Mouse (Mus musculus): Measurements from ENCODE around the gene Cpne1. TPM values are rescaled to one million over a fixed set of nuclear protein-coding genes. Genes with fewer than 3 reads are reported as not detected.

Cpne1 gene
- 35.0 TPM for polyA plus RNA-seq (2014; fragmentation: Illumina TruSeq; extraction: RNeasy Lipid Tissue Mini Kit (QIAGEN cat#74804); ENCODE audit: low replicate concordance)

DNA sequence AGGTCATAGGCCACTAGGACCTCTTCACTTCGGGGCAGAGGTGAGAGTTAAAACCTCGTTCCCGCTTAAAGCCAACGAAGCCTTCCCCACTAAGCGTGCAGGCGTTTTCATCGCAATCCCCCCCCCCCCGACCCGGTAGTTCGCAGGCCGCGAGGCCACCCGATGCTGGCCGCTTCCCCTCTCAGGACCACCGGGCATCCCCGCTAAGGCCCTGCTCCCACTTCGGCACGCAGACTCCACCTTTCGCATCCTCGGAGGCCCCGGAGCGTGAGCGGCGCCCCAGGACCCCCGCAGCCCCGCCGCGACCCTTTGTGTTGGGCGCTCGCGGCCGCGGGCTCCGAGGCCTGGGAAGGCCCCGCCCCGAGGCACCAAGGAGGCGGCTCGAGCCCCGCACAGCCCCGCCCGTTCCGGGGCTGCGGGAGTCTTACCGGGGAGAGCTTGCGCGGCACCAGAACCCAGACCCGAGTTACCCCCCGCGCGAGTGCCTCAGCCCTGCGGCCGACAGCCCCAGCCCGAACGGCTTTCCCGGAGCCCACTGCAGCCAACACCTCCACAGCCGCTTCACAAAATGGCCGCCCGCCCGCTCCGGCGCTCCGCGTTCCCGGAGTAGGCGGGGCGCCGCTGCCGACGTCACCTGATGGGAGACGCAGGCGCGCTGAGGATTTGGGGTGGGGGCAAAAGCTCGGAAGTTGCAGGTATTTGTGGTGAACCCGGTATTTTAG is at the start of gene Cpne1, which contains the start of gene Rbm12:
Gene Cpne1, minus strand, starts transcription at position 608 of the 722 bp plus-strand sequence.
Gene Rbm12, minus strand, starts transcription at position 621 of the 722 bp plus-strand sequence.

GRCm38 (mm10) chr2:156143953-156144724 is 32.4 kb upstream of the Cpne1 start, which contains the start of the genes Romo1 and Nfs1:
Gene Romo1 (plus strand): TSS chr2:156144039.
Gene Nfs1 (minus strand): TSS chr2:156144186.

GRCm38 (mm10) chr2:156126992-156127391 is 15.2 kb upstream of the Cpne1 start, which contains the start of gene Gm28036:
Gene Gm28036 (minus strand): TSS chr2:156127092.

GRCm38 (mm10) chr2:156065099-156066041 is 46.4 kb downstream of the Cpne1 start, which contains the start of gene Spag4:
Gene Spag4 (plus strand): TSS chr2:156065175.

GRCm38 (mm10) chr2:156052816-156053215 is 58.9 kb downstream of the Cpne1 start, which contains the start of gene Fer1l4:
Gene Fer1l4 (minus strand): TSS chr2:156052947.

Other genes with a start within 250 kb of the Cpne1 start
- gene Uqcc1, start 181.7 kb downstream of the Cpne1 start, polyA plus RNA-seq (2014; fragmentation: Illumina TruSeq; extraction: RNeasy Lipid Tissue Mini Kit (QIAGEN cat#74804); ENCODE audit: low replicate concordance) = 23.3 TPM
- not detected for gene Gm15557, start 171.2 kb downstream of the Cpne1 start, polyA plus RNA-seq (2014; fragmentation: Illumina TruSeq; extraction: RNeasy Lipid Tissue Mini Kit (QIAGEN cat#74804); ENCODE audit: low replicate concordance)
- not detected for gene Gdf5, start 166.6 kb downstream of the Cpne1 start, polyA plus RNA-seq (2014; fragmentation: Illumina TruSeq; extraction: RNeasy Lipid Tissue Mini Kit (QIAGEN cat#74804); ENCODE audit: low replicate concordance)
- 0.82 TPM for gene Cep250, start 155.5 kb downstream of the Cpne1 start, polyA plus RNA-seq (2014; fragmentation: Illumina TruSeq; extraction: RNeasy Lipid Tissue Mini Kit (QIAGEN cat#74804); ENCODE audit: low replicate concordance)
- 2.9 TPM for gene 6430550D23Rik, start 104.0 kb downstream of the Cpne1 start, polyA plus RNA-seq (2014; fragmentation: Illumina TruSeq; extraction: RNeasy Lipid Tissue Mini Kit (QIAGEN cat#74804); ENCODE audit: low replicate concordance)
- 5.4 TPM for gene Ergic3, start 103.9 kb downstream of the Cpne1 start, polyA plus RNA-seq (2014; fragmentation: Illumina TruSeq; extraction: RNeasy Lipid Tissue Mini Kit (QIAGEN cat#74804); ENCODE audit: low replicate concordance)
- not detected for gene Fer1l4, start 59.0 kb downstream of the Cpne1 start, polyA plus RNA-seq (2014; fragmentation: Illumina TruSeq; extraction: RNeasy Lipid Tissue Mini Kit (QIAGEN cat#74804); ENCODE audit: low replicate concordance)
- not detected for gene Spag4, start 46.8 kb downstream of the Cpne1 start, polyA plus RNA-seq (2014; fragmentation: Illumina TruSeq; extraction: RNeasy Lipid Tissue Mini Kit (QIAGEN cat#74804); ENCODE audit: low replicate concordance)
- gene Rbm12, start within 50 bp of the Cpne1 start, polyA plus RNA-seq (2014; fragmentation: Illumina TruSeq; extraction: RNeasy Lipid Tissue Mini Kit (QIAGEN cat#74804); ENCODE audit: low replicate concordance) = 13.5 TPM
- 7.4 TPM for gene Gm28036, start 15.1 kb upstream of the Cpne1 start, polyA plus RNA-seq (2014; fragmentation: Illumina TruSeq; extraction: RNeasy Lipid Tissue Mini Kit (QIAGEN cat#74804); ENCODE audit: low replicate concordance)
- gene Romo1, start 32.1 kb upstream of the Cpne1 start, polyA plus RNA-seq (2014; fragmentation: Illumina TruSeq; extraction: RNeasy Lipid Tissue Mini Kit (QIAGEN cat#74804); ENCODE audit: low replicate concordance) = 1.3 TPM
- 64.2 TPM for gene Nfs1, start 32.2 kb upstream of the Cpne1 start, polyA plus RNA-seq (2014; fragmentation: Illumina TruSeq; extraction: RNeasy Lipid Tissue Mini Kit (QIAGEN cat#74804); ENCODE audit: low replicate concordance)
- gene Rbm39, start 68.3 kb upstream of the Cpne1 start, polyA plus RNA-seq (2014; fragmentation: Illumina TruSeq; extraction: RNeasy Lipid Tissue Mini Kit (QIAGEN cat#74804); ENCODE audit: low replicate concordance) = 688 TPM
- 7.0 TPM for gene Phf20, start 84.5 kb upstream of the Cpne1 start, polyA plus RNA-seq (2014; fragmentation: Illumina TruSeq; extraction: RNeasy Lipid Tissue Mini Kit (QIAGEN cat#74804); ENCODE audit: low replicate concordance)
- gene Cnbd2, start 200.3 kb upstream of the Cpne1 start, polyA plus RNA-seq (2014; fragmentation: Illumina TruSeq; extraction: RNeasy Lipid Tissue Mini Kit (QIAGEN cat#74804); ENCODE audit: low replicate concordance) = 0.85 TPM
- not detected for gene Scand1, start 200.7 kb upstream of the Cpne1 start, polyA plus RNA-seq (2014; fragmentation: Illumina TruSeq; extraction: RNeasy Lipid Tissue Mini Kit (QIAGEN cat#74804); ENCODE audit: low replicate concordance)

Measured in small intestine, adult 10 weeks (tissue).